Mouse (Mus musculus) left cerebral cortex, adult 8-10 months (tissue): Measurements from ENCODE around the gene Wt1. TPM values are rescaled to one million over a fixed set of nuclear protein-coding genes. Genes with fewer than 3 reads are reported as not detected.

Source experiments
- DNase-seq, 2 experiments: peaks; one replicate each; pipeline ENCODE4 v3.0.0; 2022; ENCODE audit warnings: low spot score in 2 of 2
- total RNA-seq, 4 experiments: library from RNA; stranded (reverse); gene quantifications; 2 replicates each; pipeline ENCODE4 v1.2.4; 2022

Wt1 gene
- total RNA-seq, 4 experiments from 2014 or later = 0.32 to 0.79 (median 0.53) TPM

DNA sequence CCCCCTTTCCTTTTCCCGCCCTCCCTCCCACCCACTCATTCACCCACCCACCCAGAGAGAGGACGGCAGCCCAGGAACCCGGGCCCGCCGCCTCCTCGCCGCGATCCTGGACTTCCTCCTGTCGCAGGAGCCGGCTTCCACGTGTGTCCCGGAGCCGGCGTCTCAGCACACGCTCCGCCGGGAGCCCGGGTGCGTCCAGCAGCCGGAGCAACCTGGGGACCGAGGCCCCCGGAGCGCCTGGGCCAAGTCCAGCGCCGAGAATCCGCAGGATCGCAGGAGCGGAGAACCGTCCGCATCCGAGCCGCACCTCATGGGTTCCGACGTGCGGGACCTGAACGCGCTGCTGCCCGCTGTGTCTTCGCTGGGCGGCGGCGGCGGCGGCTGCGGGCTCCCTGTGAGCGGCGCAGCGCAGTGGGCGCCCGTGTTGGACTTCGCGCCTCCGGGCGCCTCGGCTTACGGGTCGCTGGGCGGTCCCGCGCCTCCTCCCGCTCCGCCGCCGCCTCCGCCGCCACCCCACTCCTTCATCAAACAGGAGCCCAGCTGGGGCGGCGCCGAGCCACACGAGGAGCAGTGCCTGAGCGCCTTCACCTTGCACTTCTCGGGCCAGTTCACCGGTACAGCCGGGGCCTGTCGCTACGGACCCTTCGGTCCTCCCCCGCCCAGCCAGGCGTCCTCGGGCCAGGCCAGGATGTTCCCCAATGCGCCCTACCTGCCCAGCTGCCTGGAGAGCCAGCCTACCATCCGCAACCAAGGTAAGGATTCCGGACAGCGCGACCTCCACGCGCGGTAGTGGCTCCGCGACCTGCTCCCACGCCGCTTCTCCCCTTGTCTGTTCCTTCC is 582 bp downstream of the Wt1 start:
- DNase-seq = no peak

DNA sequence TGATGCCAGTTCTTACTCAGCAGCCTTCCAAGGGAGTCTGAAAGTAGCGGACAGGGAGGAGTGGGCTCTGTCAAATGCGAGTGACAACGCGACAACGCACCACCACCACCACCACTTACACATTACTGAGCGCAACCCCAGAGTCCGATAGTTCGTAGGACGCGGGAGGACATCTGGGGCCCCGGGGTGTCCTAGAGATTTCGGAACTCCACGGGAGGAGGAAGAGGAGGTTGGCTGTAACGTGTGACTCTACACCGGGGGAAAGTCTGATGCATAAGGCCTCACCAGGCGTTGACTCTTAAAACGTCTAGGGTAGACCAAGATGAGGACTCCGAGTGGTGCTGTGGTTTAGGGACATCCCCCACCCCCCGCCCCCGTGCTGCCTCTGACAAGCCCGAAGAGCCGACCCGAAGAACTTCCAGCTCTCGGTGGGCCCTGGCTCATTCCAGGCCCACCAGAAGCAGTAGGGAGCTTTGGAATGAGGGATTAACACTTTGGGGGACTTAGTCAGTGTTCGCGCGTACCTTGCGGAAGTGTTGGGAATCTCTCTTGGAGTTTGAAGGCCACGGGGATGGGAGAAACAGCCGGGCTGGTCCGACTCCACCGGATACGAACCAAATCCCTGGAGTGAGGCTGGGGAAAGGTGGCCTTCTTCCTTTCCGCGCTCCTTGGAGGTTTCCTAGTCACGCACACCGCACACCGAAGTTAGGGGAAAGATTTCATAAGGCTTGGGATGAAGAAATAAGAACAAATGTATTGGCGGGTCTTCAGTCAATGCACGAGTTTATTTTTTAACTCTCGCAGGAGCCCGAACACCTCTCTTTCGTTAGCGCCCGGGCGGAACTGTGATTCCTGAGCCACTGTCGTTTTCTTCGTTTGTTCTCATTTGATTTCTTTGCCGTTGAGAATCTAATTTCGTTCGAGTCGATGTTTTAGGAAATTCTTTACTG is 1.5 kb downstream of the Wt1 start:
- no peak for DNase-seq

GRCm38 (mm10) chr2:105128564-105128963 is 2.2 kb downstream of the Wt1 start:
- DNase-seq = no peak

GRCm38 (mm10) chr2:105130351-105131060 is 4.2 kb downstream of the Wt1 start:
- DNase-seq = no peak

- DNase-seq = no peak
Observed at GRCm38 (mm10) chr2:105131061-105131810, 4.9 kb downstream of the Wt1 start.

- DNase-seq = no peak
Observed at GRCm38 (mm10) chr2:105131811-105132100, 5.4 kb downstream of the Wt1 start.

- DNase-seq = no peak
Observed at GRCm38 (mm10) chr2:105132300-105132699, 6.0 kb downstream of the Wt1 start.

DNA sequence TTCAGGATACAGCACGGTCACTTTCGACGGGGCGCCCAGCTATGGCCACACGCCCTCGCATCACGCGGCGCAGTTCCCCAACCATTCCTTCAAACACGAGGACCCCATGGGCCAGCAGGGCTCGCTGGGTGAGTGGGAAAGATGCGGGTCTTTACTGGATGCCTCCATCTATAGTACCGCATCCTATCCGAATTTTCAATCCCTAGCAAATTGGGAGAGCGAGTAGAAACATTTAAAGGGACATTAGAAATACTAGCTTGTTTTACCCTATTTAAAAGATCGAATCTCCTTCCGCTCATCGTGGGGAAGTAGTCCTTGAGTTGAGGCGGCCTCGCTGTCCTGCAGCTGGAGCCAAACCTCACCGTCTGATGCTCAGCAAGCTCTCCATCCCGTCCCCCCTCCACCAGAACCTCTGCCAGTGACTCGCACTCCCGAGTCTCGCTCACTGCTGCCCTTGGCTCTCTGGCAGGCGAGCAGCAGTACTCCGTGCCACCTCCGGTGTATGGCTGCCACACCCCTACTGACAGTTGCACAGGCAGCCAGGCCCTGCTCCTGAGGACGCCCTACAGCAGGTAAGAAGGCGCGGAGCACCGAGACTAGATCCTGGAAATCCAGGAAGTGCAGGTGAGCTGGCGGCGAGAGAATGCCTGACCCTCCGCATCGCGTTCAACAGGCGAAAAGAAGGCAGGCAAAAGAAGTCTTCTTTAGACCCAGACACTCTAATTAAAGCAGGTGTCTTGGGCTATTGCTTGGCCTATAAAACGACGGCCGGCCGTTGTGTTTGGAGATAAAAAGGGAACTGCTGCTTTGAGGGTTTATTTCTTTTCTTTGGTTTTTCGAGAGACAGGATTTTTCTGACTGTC is 6.8 kb downstream of the Wt1 start:
- no peak for DNase-seq

GRCm38 (mm10) chr2:105134296-105134695 is 8.0 kb downstream of the Wt1 start:
- DNase-seq = no peak

DNA sequence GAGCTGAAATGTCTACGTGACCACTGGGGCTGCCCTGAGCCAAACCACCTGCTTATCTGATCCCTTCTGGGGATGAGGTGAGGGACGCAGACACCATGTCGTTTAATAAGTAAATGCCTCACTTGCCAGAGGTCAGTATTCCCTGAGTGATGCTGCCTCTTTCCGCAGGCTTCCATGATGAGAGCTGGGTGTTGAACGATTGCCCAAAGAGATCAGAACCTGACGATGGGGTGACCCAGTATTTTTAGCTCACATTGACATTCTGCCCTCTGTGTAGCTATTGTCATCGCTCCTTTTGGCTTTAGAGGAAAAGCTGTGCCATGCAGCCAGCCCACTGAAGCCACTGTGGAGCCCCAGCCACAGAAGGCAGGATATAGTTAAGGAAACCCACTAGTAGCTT is 13.1 kb downstream of the Wt1 start:
- DNase-seq = no peak

DNA sequence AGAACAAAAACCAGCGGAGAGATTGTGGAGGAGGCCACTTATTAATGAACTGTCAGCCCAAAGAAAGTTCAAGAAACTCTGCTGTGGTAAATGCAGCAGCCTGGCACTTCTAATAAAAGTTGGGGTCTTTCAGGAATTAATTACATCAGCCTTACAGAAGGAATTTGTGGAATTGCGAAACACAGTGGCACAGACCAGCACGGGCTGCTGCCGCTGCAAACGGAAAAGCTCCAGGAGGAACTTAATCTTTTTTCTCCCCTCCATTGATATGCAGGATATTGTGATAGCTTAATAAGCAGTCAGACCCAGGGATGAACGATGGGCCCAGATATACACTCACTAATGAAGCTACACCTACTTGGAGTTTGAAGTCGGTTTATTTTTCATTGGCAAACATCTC is 15.0 kb downstream of the Wt1 start:
- no peak for DNase-seq

DNA sequence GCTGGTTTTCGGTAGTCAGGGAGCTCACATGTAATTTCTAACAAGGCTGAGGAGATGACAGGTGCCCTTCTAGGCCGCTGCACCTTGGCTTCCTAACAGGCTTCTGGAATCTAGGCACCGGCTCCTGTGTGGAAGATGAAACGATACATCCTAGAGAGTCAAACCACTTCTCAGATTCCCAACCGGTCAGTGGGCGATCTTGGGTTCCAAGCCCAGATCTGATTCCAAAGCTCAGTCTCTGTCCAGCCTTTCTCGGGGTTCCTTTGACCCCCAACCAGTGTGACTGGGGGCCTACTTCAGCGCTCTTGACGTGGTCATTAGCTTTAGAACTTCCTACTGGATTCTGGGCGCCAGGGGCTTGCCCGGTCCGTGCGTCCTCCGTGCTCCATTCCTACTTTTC is 17.4 kb downstream of the Wt1 start:
- no peak for DNase-seq

- peak in 1 of 2 experiments; percentile 18 for DNase-seq
Observed at GRCm38 (mm10) chr2:105151544-105151943, 25.2 kb downstream of the Wt1 start.

- no peak for DNase-seq
Observed at GRCm38 (mm10) chr2:105153046-105153445, 26.7 kb downstream of the Wt1 start.

DNA sequence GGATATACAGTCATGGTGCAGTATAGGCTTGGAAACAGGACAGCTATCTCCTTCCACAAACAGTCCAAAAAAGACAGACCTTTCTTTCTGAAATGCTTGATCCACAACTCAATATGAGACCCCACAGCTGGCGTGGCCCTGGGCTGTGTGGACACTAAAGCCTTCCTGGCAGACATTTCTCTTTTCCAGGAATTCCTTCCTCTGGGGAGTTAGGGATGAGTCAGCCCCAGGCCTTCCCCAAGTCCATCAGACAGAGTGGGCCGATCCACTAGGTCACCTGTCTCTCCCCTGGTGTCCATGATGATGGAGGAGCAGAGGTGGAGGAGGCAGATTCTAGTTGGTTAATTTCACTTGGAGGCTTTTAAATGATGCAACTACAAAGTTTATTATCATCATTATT is 34.6 kb downstream of the Wt1 start:
- DNase-seq = no peak

- no peak for DNase-seq
Observed at GRCm38 (mm10) chr2:105162763-105163162, 36.4 kb downstream of the Wt1 start.

- no peak for DNase-seq
Observed at GRCm38 (mm10) chr2:105168137-105168536, 41.8 kb downstream of the Wt1 start.

GRCm38 (mm10) chr2:105174254-105174653 is 47.9 kb downstream of the Wt1 start:
- DNase-seq = no peak

GRCm38 (mm10) chr2:105178871-105179270 is 52.5 kb downstream of the Wt1 start:
- DNase-seq = no peak

DNA sequence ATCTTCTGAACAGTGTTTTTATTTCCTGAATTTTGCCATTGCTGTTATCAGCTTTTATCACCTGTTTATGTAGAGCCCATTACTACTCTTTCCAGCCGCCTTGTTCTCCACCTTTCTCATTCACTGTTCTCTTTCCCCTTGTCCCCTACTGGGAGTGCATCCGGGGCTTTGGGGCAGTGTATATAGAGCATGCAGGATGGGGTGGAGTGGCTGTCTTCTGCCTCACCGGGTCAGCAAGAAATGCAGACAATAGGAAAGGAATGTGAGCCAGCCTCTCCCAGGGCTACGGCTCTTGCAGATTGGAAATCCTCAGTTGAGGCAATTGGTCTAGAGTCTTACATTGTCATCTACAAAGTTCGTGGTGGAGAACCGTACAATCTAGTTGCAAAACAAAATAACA is 56.2 kb downstream of the Wt1 start:
- DNase-seq = no peak
